Mouse (Mus musculus) CH12.LX (cell line): ENCODE data around the gene Esyt2. TPM values are rescaled to one million over a fixed set of nuclear protein-coding genes. Genes with fewer than 3 reads are reported as not detected.
A peak's percentile ranks its signal among the peaks of the same experiment; 100 is the strongest.

Experiments used
- DNase-seq: peaks from one replicate; pipeline ENCODE4 v3.0.0-alpha.2; 2013; ENCODE audit errors: extremely low read depth
- H3K27ac ChIP-seq: 2 replicates; pipeline ENCODE4 v1.5.1; 2012; ENCODE audit warnings: low read depth, mild to moderate bottlenecking, control low read depth, moderate library complexity; ENCODE audit not compliant: insufficient read depth
- H3K27me3 ChIP-seq: replicated peaks from 2 replicates; pipeline ENCODE3; 2012; ENCODE audit warnings: inconsistent platforms
- H3K36me3 ChIP-seq, 2 experiments: replicated peaks in 1 of 2; 2 replicates each; pipeline versions ENCODE3 to v1.6.1; 2012; ENCODE audit warnings: inconsistent platforms in 1 of 2, low read length in 1 of 2, mild to moderate bottlenecking in 1 of 2, mixed read lengths in 1 of 2, moderate library complexity in 1 of 2; ENCODE audit not compliant: control insufficient read depth in 1 of 2, insufficient read depth in 1 of 2
- H3K4me1 ChIP-seq, 2 experiments: 2 replicates each; pipeline ENCODE4 v1.6.1; 2012; ENCODE audit warnings: inconsistent platforms in 1 of 2, moderate library complexity in 1 of 2; ENCODE audit not compliant: insufficient read depth in 2 of 2, control insufficient read depth in 1 of 2
- H3K4me2 ChIP-seq: 2 replicates; pipeline ENCODE4 v1.6.1; 2012; ENCODE audit warnings: low read depth, mild to moderate bottlenecking, control low read depth; ENCODE audit not compliant: poor library complexity, insufficient read depth, severe bottlenecking
- H3K4me3 ChIP-seq, 3 experiments: fragments of 150-350 bp in 1 of 3; sonication (generic) in 1 of 3; replicated peaks in 1 of 3; 2 replicates each; pipeline versions ENCODE3 to v1.5.1; 2011 to 2012; ENCODE audit warnings: low read depth in 2 of 3, low read length in 2 of 3, mild to moderate bottlenecking in 2 of 3, moderate library complexity in 2 of 3, control low read depth in 1 of 3, improper control_type of control experiment in 1 of 3, inconsistent platforms in 1 of 3, mixed read lengths in 1 of 3; ENCODE audit not compliant: poor library complexity in 1 of 3
- H3K79me2 ChIP-seq: replicated peaks from 2 replicates; pipeline ENCODE4 v1.6.1; 2012; ENCODE audit warnings: mild to moderate bottlenecking, moderate library complexity; ENCODE audit not compliant: control insufficient read depth, poor library complexity, insufficient read depth, severe bottlenecking; ENCODE audit errors: extremely low read depth
- H3K9ac ChIP-seq: 2 replicates; pipeline ENCODE4 v1.6.1; 2012; ENCODE audit warnings: low read depth, mild to moderate bottlenecking, control low read depth, moderate library complexity; ENCODE audit not compliant: insufficient read depth
- H3K9me3 ChIP-seq: replicated peaks from 2 replicates; pipeline ENCODE3; 2012; ENCODE audit warnings: low read length, inconsistent platforms, mixed read lengths
- CHD2 ChIP-seq: IDR thresholded peaks from 2 replicates; pipeline ENCODE4 v1.6.1; 2011; ENCODE audit warnings: low read length, improper control_type of control experiment
- CTCF ChIP-seq, 2 experiments: IDR thresholded peaks in 1 of 2; conservative IDR thresholded peaks in 1 of 2; 2 replicates each; pipeline ENCODE4 v1.5.1; 2011 to 2012; ENCODE audit warnings: low read depth in 2 of 2, low read length in 2 of 2, improper control_type of control experiment in 1 of 2, inconsistent platforms in 1 of 2, mild to moderate bottlenecking in 1 of 2, moderate library complexity in 1 of 2
- IRF4 ChIP-seq: IDR thresholded peaks from 2 replicates; pipeline ENCODE4 v1.6.1; 2014; ENCODE audit warnings: low read depth, mild to moderate bottlenecking, inconsistent platforms, low read length, improper control_type of control experiment
- JUND ChIP-seq: conservative IDR thresholded peaks from 2 replicates; pipeline ENCODE4 v1.6.1; 2011; ENCODE audit warnings: low read depth, low read length, improper control_type of control experiment
- MEF2A ChIP-seq: IDR thresholded peaks from 2 replicates; pipeline ENCODE4 v1.6.1; 2014; ENCODE audit warnings: low read depth, mild to moderate bottlenecking, inconsistent platforms, low read length, improper control_type of control experiment, borderline replicate concordance
- MXI1 ChIP-seq: IDR thresholded peaks from 2 replicates; pipeline ENCODE4 v1.6.1; 2011; ENCODE audit warnings: mild to moderate bottlenecking, low read depth, low read length, improper control_type of control experiment
- NRF1 ChIP-seq: IDR thresholded peaks from 2 replicates; pipeline ENCODE4 v1.6.1; 2014; ENCODE audit warnings: low read depth, mild to moderate bottlenecking, inconsistent platforms, low read length, improper control_type of control experiment, moderate library complexity
- POLR2A ChIP-seq: IDR thresholded peaks from 2 replicates; pipeline ENCODE4 v1.6.1; 2011; ENCODE audit warnings: low read depth, mild to moderate bottlenecking, improper control_type of control experiment, low read length
- RAD21 ChIP-seq: IDR thresholded peaks from 2 replicates; pipeline ENCODE4 v1.6.1; 2011; ENCODE audit warnings: low read depth, mild to moderate bottlenecking, low read length, improper control_type of control experiment, moderate library complexity
- SIN3A ChIP-seq: IDR thresholded peaks from 2 replicates; pipeline ENCODE4 v1.6.1; 2012; ENCODE audit warnings: low read length, improper control_type of control experiment, inconsistent platforms
- TBP ChIP-seq: conservative IDR thresholded peaks from 2 replicates; pipeline ENCODE4 v1.6.1; 2011; ENCODE audit warnings: low read depth, low read length, improper control_type of control experiment
- TCF12 ChIP-seq: IDR thresholded peaks from 2 replicates; pipeline ENCODE4 v1.6.1; 2014; ENCODE audit warnings: low read depth, mild to moderate bottlenecking, inconsistent platforms, low read length, improper control_type of control experiment
- UBTF ChIP-seq: IDR thresholded peaks from 2 replicates; pipeline ENCODE4 v1.6.1; 2012; ENCODE audit warnings: low read depth, mild to moderate bottlenecking, inconsistent platforms, low read length, improper control_type of control experiment, moderate library complexity
- ZMIZ1 ChIP-seq: IDR thresholded peaks from 2 replicates; pipeline ENCODE4 v1.6.1; 2012; ENCODE audit warnings: low read depth, mild to moderate bottlenecking, inconsistent platforms, low read length, improper control_type of control experiment
- dilution Hi-C: fragments of 300-500 bp; cut with MboI; formaldehyde crosslinking; loops from 2 replicates; pipeline ENCODE4 v1.14.3; 2020; ENCODE audit warnings: low sequenced_read_pairs; ENCODE audit not compliant: extremely low pct_unique_long_range_greater_than_20kb, extremely low pct_ligation_motif_present
- in situ Hi-C: fragments of 300-500 bp; cut with MboI; formaldehyde crosslinking; loops from 3 replicates; pipeline ENCODE4 v1.14.3; 2019; ENCODE audit warnings: low sequenced_read_pairs, low pct_ligation_motif_present, low pct_unique_long_range_greater_than_20kb, mixed read lengths
- polyA plus RNA-seq: library from polyadenylated mRNA; unstranded; fragments of >175 nt; gene quantifications from 2 replicates; pipeline ENCODE4 v1.2.1, GENCODE M21; 2012; ENCODE audit warnings: low read depth; ENCODE audit not compliant: insufficient read length
- total RNA-seq, 2 experiments: library from RNA; depleted of rRNA; stranded (reverse); fragments of 300-350 nt in 1 of 2; fragments of >200 nt in 1 of 2; gene quantifications; 2 replicates each; pipeline ENCODE4 v1.2.3; 2012 to 2014

Gene Esyt2
- total and polyA plus RNA-seq, 3 experiments: 6.9 to 12.8 (median 8.2) TPM

GRCm38 (mm10) chr12:116313816-116314215, 32.8 kb downstream of the Esyt2 start:
- Histone ChIP-seq H3K36me3 (no peaks in the 10 kb centered on the region), H3K4me2 (no peak overlapping the region)
- no peak for TF ChIP-seq TBP
- no peak for TF ChIP-seq POLR2A
- no peak for TF ChIP-seq UBTF
- TF ChIP-seq MEF2A: no peak
- TF ChIP-seq, all 38 proteins: peak for 0
- no peaks in the 10 kb centered on the region for H3K79me2 ChIP-seq
- no peak overlapping the region for H3K9ac ChIP-seq
- no peak overlapping the region for H3K27ac ChIP-seq
- no peaks in the 10 kb centered on the region for H3K27me3 ChIP-seq
- H3K4me1 ChIP-seq: peaks cover 3 to 21% of the 10 kb centered on the region in 2 experiments
- in situ Hi-C loops (no loop called here), dilution Hi-C loops (no loop called here)
- DNase-seq: no peak
- no peaks in the 10 kb centered on the region for H3K9me3 ChIP-seq
- H3K4me3 ChIP-seq: no peak overlapping the region

DNA sequence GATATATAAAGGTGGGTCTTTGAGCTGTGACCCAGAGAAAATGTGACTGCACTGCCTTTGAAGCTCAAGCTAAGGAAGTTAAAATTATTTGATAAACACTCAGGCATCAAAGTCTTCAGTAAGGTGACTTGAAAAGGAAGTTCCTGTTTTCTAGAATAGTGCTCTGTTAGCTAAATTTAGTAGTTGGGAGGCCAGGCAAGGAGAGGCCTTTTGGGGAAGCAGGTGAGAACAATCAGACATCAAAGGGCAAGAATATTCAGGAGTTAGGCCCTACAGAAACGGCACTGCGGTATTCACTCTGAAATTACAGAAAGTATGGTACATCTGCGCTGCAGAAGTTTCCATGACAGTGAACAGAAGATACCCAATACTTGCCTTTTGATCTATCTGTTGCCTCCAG, 34.5 kb downstream of the Esyt2 start:
- Histone ChIP-seq H3K27ac (no peak overlapping the region), H3K9ac (no peak overlapping the region), H3K36me3 (no peaks in the 10 kb centered on the region), H3K4me1 (peaks cover 3 to 21% of the 10 kb centered on the region in 2 experiments), H3K4me2 (no peak overlapping the region), H3K27me3 (no peaks in the 10 kb centered on the region), H3K9me3 (no peaks in the 10 kb centered on the region), H3K79me2 (no peaks in the 10 kb centered on the region), H3K4me3 (no peak overlapping the region)
- no peak for DNase-seq
- TF ChIP-seq NRF1 (no peak), IRF4 (no peak), MEF2A (peak; percentile 27; the same call in 1 of the 2 replicates), SIN3A (no peak)
- in situ Hi-C loops (no loop called here), dilution Hi-C loops (no loop called here)

DNA sequence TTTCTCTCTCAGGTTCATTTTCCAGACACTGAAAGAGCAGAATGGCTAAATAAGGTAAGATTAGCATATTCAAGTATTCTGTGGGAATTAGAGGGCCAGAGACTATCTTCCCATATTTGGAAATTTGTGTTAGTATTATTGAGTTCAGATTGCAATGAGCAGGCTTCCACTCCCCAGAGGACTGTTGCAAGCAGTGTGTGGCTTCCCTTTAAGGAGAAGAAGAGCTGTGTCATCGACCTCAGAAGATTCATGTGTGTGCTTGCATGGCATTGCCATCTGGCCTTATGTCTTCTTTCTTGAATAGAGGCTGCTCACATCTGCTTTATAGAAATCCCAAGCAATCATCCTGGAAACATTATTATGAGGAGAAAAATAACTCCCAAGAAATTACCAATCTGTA, 36.8 kb downstream of the Esyt2 start:
- Histone ChIP-seq H3K27ac (no peak overlapping the region), H3K9ac (no peak overlapping the region), H3K4me3 (no peak overlapping the region), H3K4me1 (peaks cover 3 to 21% of the 10 kb centered on the region in 2 experiments), H3K36me3 (peaks cover 0 to 2% of the 10 kb centered on the region in 2 experiments), H3K9me3 (no peaks in the 10 kb centered on the region), H3K27me3 (no peaks in the 10 kb centered on the region), H3K4me2 (no peak overlapping the region), H3K79me2 (no peaks in the 10 kb centered on the region)
- dilution Hi-C loops: no loop called here
- in situ Hi-C loops: no loop called here
- no peak for TF ChIP-seq ZMIZ1
- no peak for TF ChIP-seq CHD2
- TF ChIP-seq TCF12: no peak
- no peak for TF ChIP-seq MXI1
- TF ChIP-seq JUND: no peak
- no peak for TF ChIP-seq IRF4
- TF ChIP-seq RAD21: no peak
- TF ChIP-seq CTCF (conservative IDR thresholded peaks at IDR 0.05 in 1 of 2, IDR thresholded peaks at IDR 0.05 in 1 of 2; ENCODE audit: low read depth in 2 of 2, low read length in 2 of 2): no peak
- TF ChIP-seq SIN3A: no peak
- no peak for DNase-seq
